Mouse (Mus musculus) right cerebral cortex, adult 18-20 months (tissue): ENCODE results near the gene Zdhhc21.

Experiments
- DNase-seq: peaks from one replicate; pipeline ENCODE4 v3.0.0; 2022; ENCODE audit warnings: mixed read lengths

Gene Zdhhc21

DNA sequence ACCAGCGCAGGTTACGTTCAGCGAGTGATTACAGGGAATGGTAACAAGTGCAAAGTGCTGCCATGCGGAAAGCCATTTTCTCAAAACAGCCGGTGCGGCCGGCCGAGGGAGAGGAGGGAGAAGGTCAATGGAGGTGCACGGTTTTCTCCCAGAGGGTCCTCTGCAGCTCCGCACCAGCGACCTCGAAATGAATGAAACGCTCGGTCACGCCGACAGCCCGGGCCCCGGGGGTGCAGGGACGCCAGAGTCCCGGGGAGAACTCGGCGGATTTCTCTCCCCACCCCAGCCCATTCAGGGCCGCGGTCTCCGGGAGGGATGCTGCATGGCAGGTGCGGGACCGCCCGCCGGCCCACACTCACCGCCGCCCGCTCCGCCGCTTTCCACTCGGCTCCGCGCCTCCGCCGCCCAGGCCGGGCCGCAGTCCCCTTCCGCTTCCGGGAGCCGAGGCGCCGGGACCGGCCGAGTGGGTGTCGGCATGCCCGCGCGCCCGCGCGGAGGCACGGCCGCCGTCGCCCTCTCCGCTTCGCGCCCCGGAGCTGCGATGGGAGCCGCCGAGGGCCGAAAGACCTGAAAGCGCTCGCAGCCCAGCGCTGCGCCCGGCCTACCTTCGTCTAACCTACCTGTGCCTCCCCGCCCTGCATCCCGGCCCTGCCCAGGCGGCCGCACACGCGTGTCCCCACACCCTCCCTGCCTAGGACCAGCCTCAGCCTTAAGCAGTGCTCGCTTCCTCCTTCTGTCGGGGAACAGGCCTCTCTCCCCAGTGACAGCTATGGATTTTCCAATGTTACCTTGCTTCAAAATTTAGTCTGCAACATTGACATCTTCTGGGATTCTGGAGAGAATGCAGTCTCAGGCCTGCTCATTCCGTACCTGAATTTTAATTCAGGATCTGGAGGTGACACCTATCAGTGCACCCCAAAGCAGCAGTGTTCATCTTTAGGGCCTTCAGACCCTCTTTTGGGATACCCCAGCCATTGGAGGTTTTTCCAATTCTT, at the start of gene Zdhhc21:
Gene Zdhhc21, minus strand, starts transcription at position 828 of the 995 bp plus-strand sequence.
- DNase-seq: peak; percentile 85

GRCm38 (mm10) chr4:82895227-82895626, 35.5 kb upstream of the Zdhhc21 start:
- DNase-seq: no peak

- no peak for DNase-seq
Measured at GRCm38 (mm10) chr4:82892247-82892646, 32.5 kb upstream of the Zdhhc21 start.

DNA sequence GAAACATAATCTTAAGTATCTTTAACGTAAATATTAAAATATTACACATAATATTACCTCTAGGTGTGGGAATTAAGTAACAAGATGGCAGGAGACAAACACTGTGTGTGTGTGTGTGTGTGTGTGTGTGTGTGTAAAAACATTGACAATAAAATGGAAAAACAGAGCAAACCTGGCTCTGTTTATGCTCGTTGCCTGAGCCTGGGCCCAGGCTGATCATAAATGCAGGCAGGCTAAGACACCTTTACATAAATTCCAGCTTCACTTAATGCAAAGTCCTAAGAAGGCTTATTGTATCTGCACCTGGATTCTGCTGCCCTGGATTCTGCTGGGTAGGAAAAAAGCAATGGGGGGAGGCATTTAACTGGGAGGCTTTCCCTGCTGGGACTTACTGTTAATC, 31.8 kb upstream of the Zdhhc21 start:
- no peak for DNase-seq

DNA sequence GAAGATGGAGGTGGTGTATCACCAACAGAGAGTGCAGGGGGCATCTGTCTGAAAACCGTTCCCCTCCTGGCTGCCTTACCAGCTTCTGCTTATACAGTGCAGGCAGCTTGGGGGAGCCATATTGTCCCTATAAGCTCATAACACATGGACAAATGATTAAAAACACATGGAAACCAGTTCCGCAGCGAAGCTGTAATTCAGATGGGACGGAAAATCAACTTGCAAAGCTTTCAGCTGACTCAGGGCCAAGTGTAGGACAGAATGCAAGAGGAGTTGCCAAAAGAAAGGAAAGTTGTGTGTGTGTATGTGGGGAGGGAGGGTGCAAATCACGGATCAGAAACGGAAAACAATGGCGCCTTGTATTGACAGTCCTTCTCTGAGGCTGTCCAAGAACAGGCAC, 31.3 kb upstream of the Zdhhc21 start:
- no peak for DNase-seq

DNA sequence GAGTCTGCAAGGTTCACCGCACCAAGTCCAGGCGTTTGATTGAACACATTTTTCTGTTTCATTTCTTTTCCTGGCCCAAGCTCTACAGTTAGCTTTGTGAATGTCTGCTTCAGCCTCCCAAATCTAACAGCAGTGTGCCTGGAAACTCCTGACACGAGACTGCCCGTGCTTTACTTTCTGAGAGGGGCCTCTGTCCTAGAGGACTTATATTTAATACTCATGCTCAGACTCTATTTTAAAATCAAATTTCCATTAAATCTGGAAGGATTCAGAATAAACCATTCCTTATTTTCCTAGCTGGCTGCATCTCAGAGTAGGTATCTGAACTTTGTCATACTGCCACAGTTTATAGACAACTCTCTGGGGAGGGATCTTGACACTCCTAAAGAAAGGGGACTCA, 30.8 kb upstream of the Zdhhc21 start:
- DNase-seq: no peak

DNA sequence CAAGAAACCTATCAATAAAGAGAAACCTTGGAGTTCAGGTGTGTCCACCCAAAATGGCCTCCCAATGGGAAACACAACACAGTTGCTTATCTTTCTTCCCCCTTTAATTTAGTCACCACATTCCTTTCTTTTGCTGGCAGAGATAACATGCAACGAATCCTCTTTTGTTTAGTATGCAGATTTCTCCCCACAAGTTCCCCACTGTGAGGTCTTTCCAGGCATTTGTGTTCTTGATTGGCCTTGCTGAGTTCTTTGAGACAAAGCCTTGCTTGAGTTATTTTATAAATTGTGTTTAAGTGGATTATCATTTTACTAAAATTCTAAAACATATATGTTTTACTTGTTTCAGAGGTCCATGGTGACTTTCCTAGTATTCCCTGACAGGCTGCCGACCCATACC, 26.4 kb upstream of the Zdhhc21 start:
- no peak for DNase-seq

GRCm38 (mm10) chr4:82885535-82885913, 25.8 kb upstream of the Zdhhc21 start:
- no peak for DNase-seq

DNA sequence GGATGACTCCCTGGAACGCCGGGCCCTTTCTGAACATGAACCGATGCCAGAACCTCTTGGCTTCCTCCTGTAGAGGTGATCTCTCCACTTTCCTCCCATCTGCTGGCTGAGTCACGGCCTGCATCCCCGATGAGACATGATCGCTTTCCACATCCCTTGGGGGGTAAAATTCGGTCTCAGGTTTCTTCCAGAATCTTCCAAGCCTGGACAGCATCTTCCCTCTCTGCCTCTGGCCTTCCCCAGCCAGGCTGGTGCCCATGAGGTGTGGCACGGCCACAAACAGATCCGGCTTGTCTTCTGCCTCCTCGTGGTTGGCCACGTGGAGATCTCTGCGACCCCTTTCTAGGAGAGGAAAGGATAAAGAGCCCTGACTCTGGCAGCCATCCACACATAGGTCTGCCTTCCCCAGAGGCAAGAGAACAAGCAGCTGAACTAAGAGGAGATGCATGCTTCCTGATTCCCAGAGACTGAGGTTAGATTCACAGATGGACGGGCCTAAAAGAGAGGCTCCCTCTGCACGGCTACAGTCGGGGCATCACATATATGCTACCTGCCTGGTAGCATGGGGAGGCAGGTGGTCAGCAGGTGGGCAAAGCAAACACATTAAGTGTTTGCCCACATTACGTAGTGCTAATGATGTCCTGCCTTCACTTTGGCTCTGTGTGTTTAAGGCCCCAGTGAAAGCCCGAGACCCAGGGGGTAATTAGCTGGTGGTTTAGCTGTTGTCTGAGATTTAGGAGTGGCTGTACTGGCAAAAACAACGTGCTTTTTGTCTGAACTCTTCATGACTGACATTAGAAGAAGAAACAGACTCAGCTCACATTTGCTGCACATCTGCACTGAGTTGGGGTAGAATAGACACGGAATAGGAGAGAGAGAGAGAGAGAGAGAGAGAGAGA, 25.1 kb upstream of the Zdhhc21 start, which contains the start of gene Cer1:
Gene Cer1, minus strand, starts transcription at position 513 of the 899 bp plus-strand sequence.
- DNase-seq: no peak

DNA sequence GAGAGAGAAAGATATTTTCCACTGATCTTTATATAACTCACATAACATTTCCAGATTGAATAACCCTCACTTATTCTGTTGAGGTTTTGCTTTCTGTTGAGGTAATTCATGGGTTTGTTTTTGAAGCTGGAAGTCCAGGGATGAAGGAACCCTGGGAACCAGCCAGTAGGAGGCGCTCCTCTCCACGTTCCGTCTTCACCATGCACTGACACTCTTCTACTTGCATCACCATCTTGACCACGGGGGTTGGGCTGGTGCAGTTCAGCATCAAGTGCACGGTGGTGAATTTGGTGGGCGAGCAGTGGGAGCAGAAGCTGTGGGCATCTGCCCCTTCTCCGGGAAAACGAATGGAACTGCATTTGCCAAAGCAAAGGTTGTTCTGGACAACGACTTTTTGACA, 22.7 kb upstream of the Zdhhc21 start:
- DNase-seq: no peak

DNA sequence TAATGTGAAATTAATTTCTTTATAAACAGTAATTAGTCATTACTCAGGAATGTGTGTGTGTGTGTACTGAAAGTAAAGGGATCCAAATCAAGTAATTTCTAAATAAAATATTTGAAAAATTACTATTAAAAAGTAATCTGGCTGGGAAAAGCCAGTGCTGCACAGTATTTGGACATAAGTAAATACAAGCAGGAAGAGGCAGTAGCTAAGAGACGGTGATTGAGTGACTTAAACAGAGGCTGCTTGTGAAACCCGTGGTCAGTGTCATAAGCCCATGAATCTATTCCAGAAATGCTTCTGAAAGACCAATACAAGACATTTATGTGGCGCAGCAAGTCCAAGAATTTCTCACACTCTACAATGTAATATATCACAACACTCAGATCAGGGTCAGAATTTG, 21.6 kb upstream of the Zdhhc21 start:
- DNase-seq: no peak

- DNase-seq: no peak
Measured at GRCm38 (mm10) chr4:82880243-82880642, 20.5 kb upstream of the Zdhhc21 start.

GRCm38 (mm10) chr4:82879152-82879551, 19.4 kb upstream of the Zdhhc21 start:
- no peak for DNase-seq

GRCm38 (mm10) chr4:82876656-82877055, 16.9 kb upstream of the Zdhhc21 start:
- no peak for DNase-seq

GRCm38 (mm10) chr4:82875532-82875931, 15.8 kb upstream of the Zdhhc21 start:
- DNase-seq: no peak

GRCm38 (mm10) chr4:82874791-82875190, 15.0 kb upstream of the Zdhhc21 start:
- DNase-seq: no peak

DNA sequence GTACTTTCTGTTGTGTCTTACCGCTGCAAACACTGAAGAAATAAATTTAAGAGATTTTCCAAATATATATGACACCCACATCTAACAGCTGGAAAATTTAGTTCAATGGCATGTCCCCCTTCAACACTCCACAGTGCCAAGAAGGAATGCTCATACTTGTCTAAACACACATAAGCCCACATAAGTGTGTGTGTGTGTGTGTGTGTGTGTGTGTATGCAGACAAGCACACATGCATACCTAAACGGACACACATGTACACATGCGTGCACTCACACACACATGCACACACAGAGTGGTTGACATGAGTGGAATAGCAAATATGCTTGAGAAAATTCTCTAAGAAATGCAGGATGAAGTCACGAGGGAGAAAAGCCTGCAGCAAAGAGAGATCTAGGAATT, 12.8 kb upstream of the Zdhhc21 start:
- no peak for DNase-seq

- DNase-seq: no peak
Measured at GRCm38 (mm10) chr4:82872121-82872520, 12.4 kb upstream of the Zdhhc21 start.

GRCm38 (mm10) chr4:82870931-82871330, 11.2 kb upstream of the Zdhhc21 start:
- DNase-seq: no peak

GRCm38 (mm10) chr4:82867731-82868445, 8.1 kb upstream of the Zdhhc21 start:
- DNase-seq: no peak

DNA sequence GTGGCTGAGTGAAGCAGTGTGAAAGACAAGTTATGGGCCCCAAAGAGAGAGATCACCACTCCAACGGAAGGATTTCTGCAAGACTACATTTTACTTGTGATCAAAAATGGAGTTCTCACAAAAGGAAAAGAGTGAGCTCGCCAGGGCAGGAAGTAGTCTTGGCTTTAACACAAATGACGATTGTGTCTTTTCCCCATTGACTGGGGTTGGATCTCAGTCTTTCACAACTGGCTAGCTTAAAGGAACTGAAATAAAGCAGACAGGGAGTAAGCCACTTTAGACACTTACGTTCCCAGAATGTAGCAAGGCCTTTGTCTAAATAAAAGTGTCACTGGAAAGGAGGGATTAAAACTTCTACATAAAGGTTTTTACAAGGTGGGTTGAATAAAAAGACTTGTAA, 7.4 kb upstream of the Zdhhc21 start:
- DNase-seq: no peak

DNA sequence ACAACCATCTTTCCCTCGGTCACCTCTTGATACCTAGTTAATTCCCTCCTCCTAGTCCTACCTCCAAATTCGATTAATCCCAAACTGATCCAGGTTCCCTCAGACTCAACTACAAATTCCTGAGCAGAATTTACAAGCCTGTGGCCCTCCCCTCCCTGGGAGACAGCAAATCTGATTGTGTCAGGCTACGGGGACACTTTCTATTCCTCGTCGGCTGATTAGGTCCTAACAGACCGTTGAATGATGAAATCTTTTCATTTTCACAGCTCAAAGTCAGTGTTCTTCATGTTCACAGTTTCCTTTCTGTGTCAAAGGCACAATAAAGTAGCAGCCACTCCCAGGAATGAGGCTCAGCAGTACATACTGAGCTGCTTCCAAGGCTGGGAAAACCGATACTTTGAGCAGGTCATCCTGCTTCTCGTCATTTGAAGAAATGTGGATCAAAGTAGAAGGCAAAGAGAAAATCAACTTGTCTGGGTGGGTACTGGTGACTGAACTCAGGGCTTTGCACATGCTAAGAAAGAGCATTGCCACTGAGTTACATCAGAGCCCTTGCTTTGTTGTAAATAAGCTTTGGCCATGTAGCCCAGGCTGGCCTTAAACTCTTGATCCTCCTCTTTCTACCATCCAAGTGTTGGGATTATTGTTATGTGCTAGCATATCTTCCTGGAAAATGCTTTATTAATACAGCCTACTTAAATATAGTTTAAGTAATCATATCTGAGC, 5.4 kb upstream of the Zdhhc21 start:
- DNase-seq: no peak
